Mouse (Mus musculus) heart, embryonic 12.5 days (tissue): ENCODE results near the gene Hoxd9. TPM values are rescaled to one million over a fixed set of nuclear protein-coding genes. Genes with fewer than 3 reads are reported as not detected.

Experiments used
- ATAC-seq: fragments of 200-750 bp; cut with Nextera tagmentation; 2 replicates; pipeline ENCODE4 v1.8.0; 2017; ENCODE audit warnings: moderate TSS enrichment, moderate library complexity; ENCODE audit not compliant: insufficient number of reproducible peaks, low FRiP score
- H3K27ac ChIP-seq: fragments of 300-500 bp; sonication (generic); 2 replicates; pipeline ENCODE4 v1.5.1; 2016; ENCODE audit warnings: mild to moderate bottlenecking, moderate library complexity; ENCODE audit not compliant: poor library complexity, severe bottlenecking
- H3K27me3 ChIP-seq: fragments of 300-500 bp; sonication (generic); replicated peaks from 2 replicates; pipeline ENCODE4 v1.6.1; 2016; ENCODE audit warnings: mild to moderate bottlenecking, moderate library complexity
- H3K36me3 ChIP-seq: fragments of 300-500 bp; sonication (generic); 2 replicates; pipeline ENCODE4 v1.6.1; 2016; ENCODE audit warnings: mild to moderate bottlenecking, moderate library complexity
- H3K4me1 ChIP-seq: fragments of 300-500 bp; sonication (generic); replicated peaks from 2 replicates; pipeline ENCODE4 v1.6.1; 2016; ENCODE audit warnings: mild to moderate bottlenecking
- H3K4me2 ChIP-seq: fragments of 300-500 bp; sonication (generic); 2 replicates; pipeline ENCODE4 v1.6.1; 2016; ENCODE audit warnings: mild to moderate bottlenecking, moderate library complexity
- H3K4me3 ChIP-seq: fragments of 300-500 bp; sonication (generic); 2 replicates; pipeline ENCODE4 v1.5.1; 2016; ENCODE audit warnings: mild to moderate bottlenecking
- H3K9ac ChIP-seq: fragments of 300-500 bp; sonication (generic); 2 replicates; pipeline ENCODE4 v1.6.1; 2016; ENCODE audit warnings: mild to moderate bottlenecking, moderate library complexity
- H3K9me3 ChIP-seq: fragments of 300-500 bp; sonication (generic); replicated peaks from 2 replicates; pipeline ENCODE4 v1.6.1; 2016; ENCODE audit warnings: mild to moderate bottlenecking, moderate library complexity
- WGBS: fragments of 180-500 bp; shearing (Covaris S2); methylation state at CpG from one replicate; pipeline ENCODE4 v1.1.7; 2016; 5-methylcytosine and 5-hydroxymethylcytosine counted together
- polyA plus RNA-seq: library from polyadenylated mRNA; unstranded; fragments of >200 nt; fragmentation: Nextera tagmentation; extraction: Ambion mirVana; gene quantifications from 2 replicates; pipeline ENCODE4 v1.2.1, GENCODE M21; 2016

Gene Hoxd9
- polyA plus RNA-seq, 1 experiment from 2014 or later: 0.08 TPM

DNA sequence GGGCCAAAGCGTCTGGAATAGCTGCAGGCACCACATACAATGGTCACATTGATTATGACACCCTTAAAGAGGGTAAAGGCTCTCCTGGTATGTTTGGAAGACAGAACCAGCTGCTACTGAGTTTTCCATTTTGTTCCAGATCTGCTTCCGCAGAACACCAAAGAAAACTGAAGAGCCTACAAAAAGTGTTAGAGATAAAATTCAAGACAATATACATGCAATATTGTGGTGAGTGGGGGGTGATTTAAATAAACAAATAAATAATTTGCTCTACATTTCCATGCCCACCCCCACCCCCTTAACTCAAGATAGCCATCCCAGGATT lies 41.9 kb downstream of the Hoxd9 start:
- Histone ChIP-seq H3K27ac (no peak overlapping the region), H3K36me3 (no peaks in the 10 kb centered on the region), H3K4me3 (no peak overlapping the region), H3K9ac (no peak overlapping the region), H3K4me1 (peaks cover 4% of the 10 kb centered on the region; the same call in 1 of the 2 replicates), H3K27me3 (peaks cover 95% of the 10 kb centered on the region), H3K9me3 (no peaks in the 10 kb centered on the region), H3K4me2 (no peak overlapping the region)
- 8% methylated on average over 2 of the region's 2 CpGs for WGBS
- no peak for ATAC-seq

DNA sequence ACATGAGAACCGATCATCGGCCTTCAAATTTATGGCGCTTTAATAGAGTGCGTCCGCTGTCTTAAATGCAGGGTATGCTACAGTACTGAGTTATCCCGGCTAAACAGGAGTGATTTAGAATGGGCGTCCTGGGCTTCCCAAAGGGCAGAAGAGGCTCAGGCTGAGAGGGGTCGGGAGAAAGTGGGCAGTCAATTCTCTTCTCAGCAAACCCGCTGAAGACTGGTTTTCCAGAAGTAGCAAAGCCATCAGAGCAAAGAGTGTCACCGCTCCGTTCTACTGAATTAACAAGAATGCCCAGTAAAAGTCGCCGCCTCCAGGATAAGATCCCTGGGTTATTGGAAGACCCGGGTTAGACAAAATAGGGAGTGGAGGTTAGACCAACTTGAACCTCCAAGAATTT lies 42.3 kb downstream of the Hoxd9 start:
- ATAC-seq: no peak
- no peak overlapping the region for H3K27ac ChIP-seq
- H3K4me1 ChIP-seq: peaks cover 4% of the 10 kb centered on the region; the same call in 1 of the 2 replicates
- 4% methylated on average over 14 of the region's 14 CpGs for WGBS
- H3K9ac ChIP-seq: no peak overlapping the region
- H3K4me2 ChIP-seq: no peak overlapping the region
- no peaks in the 10 kb centered on the region for H3K9me3 ChIP-seq
- peaks cover 95% of the 10 kb centered on the region for H3K27me3 ChIP-seq
- H3K36me3 ChIP-seq: no peaks in the 10 kb centered on the region
- no peak overlapping the region for H3K4me3 ChIP-seq

DNA sequence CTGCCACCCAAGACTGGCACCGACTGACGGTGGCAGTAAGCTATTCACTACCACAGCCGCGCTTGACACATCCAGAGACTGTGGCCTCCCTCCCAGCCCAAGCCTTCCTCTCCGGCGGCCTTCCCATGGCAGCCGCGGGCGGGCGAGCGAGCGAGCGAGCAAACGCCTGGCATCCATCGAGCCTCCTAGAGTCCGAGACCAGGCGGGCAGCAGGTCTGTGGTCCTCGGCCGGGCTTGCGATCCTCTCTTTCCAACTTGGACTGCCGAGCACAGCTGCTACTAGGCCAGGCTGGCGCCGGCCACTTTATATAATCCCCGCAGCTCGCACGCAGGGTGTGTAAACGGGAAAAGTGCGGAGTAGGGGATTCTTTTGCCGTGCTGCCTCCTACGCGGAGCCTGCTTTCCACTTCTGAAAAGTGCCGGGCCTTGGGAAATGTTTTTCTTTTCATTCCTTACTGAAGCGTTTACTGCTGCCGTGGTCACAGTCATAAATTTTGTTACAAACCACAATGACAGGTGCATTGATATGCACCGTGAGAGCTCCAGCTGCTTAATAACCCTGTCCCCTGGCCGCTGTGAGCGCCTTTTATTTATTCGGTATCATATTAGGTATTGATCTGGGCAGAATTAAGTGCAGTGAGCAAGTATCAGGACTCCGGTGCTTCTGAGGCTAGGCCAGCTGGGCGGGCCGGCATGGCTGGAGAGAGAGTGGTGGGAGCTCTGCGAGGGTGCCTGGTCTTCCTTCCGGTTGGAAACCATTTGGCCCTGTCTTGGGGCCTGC lies 43.0 kb downstream of the Hoxd9 start:
- no peak overlapping the region for H3K27ac ChIP-seq
- ATAC-seq: no peak
- H3K4me1 ChIP-seq: peaks cover 4% of the 10 kb centered on the region; the same call in 1 of the 2 replicates
- no peaks in the 10 kb centered on the region for H3K36me3 ChIP-seq
- H3K9me3 ChIP-seq: no peaks in the 10 kb centered on the region
- peak overlapping the region; percentile 14; the same call in 1 of the 2 replicates for H3K4me3 ChIP-seq
- 1% methylated on average over 43 of the region's 43 CpGs for WGBS
- no peak overlapping the region for H3K4me2 ChIP-seq
- H3K27me3 ChIP-seq: peaks cover 95% of the 10 kb centered on the region
- no peak overlapping the region for H3K9ac ChIP-seq

DNA sequence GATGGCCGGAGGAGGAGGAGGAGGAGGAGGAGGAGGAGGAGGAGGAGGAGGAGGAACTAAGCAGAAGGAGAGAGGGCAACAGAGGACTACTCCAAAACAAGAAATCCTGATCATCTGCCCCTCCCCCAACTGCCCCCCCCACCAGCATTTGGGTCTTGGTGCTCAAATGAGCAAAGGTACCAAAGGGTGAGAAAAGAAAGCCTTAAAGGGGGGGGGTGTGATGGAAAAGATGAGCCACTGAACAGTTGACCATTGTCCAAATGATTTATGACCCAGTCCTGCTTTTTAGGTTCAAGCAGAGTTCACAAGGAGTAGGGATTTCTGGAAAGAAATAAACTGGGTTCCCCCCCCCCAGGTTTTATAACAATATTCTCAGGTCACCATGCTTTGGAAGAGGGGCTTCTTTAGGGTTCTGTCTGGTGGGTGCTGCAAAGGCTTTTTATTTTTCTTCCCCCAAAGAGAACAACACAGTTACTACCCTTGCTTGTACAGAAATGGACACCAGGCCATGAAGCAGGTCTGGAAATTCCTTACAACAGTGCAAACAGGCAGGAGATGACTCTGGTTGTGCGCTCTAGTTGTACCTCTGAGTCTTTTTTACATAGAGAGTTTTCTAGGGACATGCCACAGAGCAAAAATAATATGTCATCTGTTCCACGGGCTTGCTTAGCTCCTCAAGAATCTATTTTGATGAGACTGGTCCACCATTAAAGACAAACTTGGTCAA lies 43.9 kb downstream of the Hoxd9 start:
- Histone ChIP-seq H3K36me3 (no peaks in the 10 kb centered on the region), H3K9me3 (no peaks in the 10 kb centered on the region), H3K4me3 (no peak overlapping the region), H3K27ac (no peak overlapping the region), H3K4me1 (no peaks in the 10 kb centered on the region), H3K27me3 (peaks cover 95% of the 10 kb centered on the region), H3K9ac (no peak overlapping the region), H3K4me2 (no peak overlapping the region)
- 45% methylated on average over 2 of the region's 3 CpGs for whole genome bisulfite sequencing
- ATAC-seq: no peak

DNA sequence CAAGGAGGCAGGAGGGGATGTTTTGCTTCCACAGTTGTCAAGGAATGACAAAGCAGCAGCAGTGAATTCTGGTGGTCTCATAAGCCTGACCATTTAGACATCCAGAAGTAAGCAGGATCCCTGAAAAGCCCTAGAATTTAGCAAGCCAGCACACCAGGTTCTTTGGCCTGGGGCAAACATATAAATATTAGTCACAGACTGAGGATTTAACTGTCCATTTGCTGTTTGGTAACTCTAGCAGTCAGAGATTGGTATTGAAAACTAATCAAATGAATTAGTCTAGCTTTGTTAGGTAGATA lies 44.4 kb downstream of the Hoxd9 start:
- Histone ChIP-seq H3K4me3 (no peak overlapping the region), H3K9ac (no peak overlapping the region), H3K4me1 (peaks cover 5% of the 10 kb centered on the region; the same call in 1 of the 2 replicates), H3K4me2 (no peak overlapping the region), H3K9me3 (no peaks in the 10 kb centered on the region), H3K36me3 (no peaks in the 10 kb centered on the region), H3K27ac (no peak overlapping the region), H3K27me3 (peaks cover 95% of the 10 kb centered on the region)
- no peak for ATAC-seq

DNA sequence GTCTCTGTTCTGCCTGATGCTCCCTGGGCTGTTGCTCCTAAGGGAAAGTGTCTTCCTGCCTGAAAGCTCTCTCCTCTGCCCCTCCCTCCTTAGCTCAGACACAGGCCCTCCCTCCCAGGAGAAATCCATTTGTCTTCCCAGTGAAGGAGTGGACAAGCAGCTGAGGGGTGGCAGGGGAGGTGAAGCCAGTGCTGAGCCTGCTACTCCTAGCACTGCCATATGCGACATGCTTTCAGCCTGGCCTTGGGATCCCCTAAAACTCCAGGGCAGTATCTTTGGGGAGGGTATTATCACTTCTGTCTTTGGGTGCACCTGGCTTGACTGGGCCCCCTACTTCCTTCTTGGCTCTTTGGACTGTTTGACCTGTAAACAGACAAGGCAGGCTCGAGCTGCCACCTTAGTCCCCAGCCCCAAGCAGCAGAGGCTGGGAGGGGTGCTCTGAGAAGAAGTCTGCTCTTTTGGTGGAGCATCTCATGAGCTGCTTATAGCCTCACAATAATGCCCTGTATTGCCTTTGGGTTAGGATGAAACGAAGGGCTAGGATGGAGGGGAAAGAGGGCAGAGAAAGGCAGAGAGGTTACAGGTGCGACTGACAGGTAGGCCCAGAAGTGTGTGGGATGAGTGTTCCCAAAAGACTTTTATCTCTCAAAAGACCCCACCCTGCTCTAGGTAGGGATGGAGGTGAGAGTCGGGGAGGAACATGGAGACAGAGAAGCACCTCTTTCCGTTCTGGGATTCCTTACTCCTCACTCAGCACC lies 48.2 kb downstream of the Hoxd9 start:
- Histone ChIP-seq H3K9me3 (no peaks in the 10 kb centered on the region), H3K9ac (no peak overlapping the region), H3K27me3 (peaks cover 90% of the 10 kb centered on the region), H3K4me1 (peaks cover 16% of the 10 kb centered on the region), H3K4me3 (no peak overlapping the region), H3K36me3 (no peaks in the 10 kb centered on the region), H3K27ac (no peak overlapping the region), H3K4me2 (no peak overlapping the region)
- 5% methylated on average over 6 of the region's 6 CpGs for WGBS
- no peak for ATAC-seq

DNA sequence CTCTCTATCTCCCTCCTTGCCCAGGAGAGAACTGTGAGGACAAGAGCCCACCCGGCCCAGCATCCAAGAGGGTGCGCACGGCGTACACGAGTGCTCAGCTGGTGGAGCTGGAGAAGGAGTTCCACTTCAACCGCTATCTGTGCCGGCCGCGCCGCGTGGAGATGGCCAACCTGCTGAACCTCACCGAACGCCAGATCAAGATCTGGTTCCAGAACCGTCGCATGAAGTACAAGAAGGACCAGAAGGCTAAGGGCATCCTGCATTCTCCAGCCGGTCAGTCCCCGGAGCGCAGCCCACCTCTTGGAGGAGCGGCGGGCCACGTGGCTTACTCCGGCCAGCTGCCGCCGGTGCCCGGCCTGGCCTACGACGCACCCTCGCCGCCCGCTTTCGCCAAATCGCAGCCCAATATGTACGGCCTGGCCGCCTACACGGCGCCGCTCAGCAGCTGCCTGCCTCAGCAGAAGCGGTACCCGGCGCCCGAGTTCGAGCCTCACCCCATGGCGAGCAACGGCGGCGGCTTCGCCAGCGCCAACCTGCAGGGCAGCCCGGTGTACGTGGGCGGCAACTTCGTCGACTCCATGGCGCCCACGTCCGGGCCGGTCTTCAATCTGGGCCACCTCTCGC lies 48.9 kb downstream of the Hoxd9 start:
- Histone ChIP-seq H3K4me3 (peak overlapping the region; percentile 17; the same call in 1 of the 2 replicates), H3K4me2 (peak overlapping the region; percentile 14; the same call in 1 of the 2 replicates), H3K9ac (no peak overlapping the region), H3K4me1 (peaks cover 16% of the 10 kb centered on the region), H3K9me3 (no peaks in the 10 kb centered on the region), H3K27ac (no peak overlapping the region), H3K36me3 (no peaks in the 10 kb centered on the region), H3K27me3 (peaks cover 90% of the 10 kb centered on the region)
- WGBS: 3% methylated on average over 58 of the region's 58 CpGs
- no peak for ATAC-seq

DNA sequence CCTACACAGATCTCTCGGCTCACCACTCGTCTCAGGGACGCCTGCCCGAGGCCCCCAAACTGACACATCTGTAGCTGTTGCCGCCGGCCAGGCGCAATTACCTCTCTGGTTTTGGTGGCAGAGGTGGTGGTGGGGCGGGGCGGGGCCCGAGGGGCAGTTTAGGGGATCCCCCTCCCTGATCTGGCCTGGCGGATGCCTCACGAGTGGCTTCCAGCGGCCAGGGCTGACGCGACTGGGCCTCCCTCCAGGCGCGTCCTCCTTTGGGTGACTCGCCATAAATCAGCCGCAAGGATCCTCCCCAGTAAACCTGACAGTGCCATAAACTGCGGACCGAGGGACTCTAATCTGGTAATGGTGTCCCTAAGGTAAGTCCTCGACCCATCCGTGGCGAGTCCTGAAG lies 49.5 kb downstream of the Hoxd9 start:
- ATAC-seq: no peak
- WGBS: 1% methylated on average over 24 of the region's 24 CpGs
- H3K36me3 ChIP-seq: no peaks in the 10 kb centered on the region
- no peak overlapping the region for H3K9ac ChIP-seq
- H3K27me3 ChIP-seq: peaks cover 90% of the 10 kb centered on the region
- peak overlapping the region; percentile 17; the same call in 1 of the 2 replicates for H3K4me3 ChIP-seq
- H3K4me1 ChIP-seq: peaks cover 16% of the 10 kb centered on the region
- H3K27ac ChIP-seq: no peak overlapping the region
- peak overlapping the region; percentile 14; the same call in 1 of the 2 replicates for H3K4me2 ChIP-seq
- no peaks in the 10 kb centered on the region for H3K9me3 ChIP-seq

DNA sequence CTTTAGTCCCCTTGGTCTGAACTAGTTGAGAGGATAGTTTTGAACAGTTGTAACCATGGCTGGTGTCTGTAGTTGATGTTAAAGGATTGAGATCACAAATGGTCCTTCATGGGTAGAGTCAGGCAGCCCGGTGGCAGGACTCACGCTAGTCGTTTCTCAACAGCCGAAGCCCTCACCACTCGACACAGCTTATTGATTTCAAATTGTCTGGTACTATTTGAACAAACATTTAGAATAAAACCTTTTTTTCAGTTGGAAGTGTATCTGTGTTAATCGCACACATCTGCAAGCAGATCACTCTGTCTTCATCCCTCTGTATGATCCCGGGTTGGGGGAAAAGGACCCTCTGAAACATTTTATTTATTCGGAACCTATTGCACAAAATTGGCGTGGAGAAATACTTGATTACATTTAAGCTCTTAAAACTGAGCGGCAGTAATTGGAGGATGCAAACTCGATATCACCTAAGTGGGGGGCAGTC lies 50.2 kb downstream of the Hoxd9 start:
- no peak overlapping the region for H3K9ac ChIP-seq
- no peaks in the 10 kb centered on the region for H3K9me3 ChIP-seq
- H3K4me1 ChIP-seq: peaks cover 16% of the 10 kb centered on the region
- no peak for ATAC-seq
- H3K4me3 ChIP-seq: no peak overlapping the region
- H3K27ac ChIP-seq: no peak overlapping the region
- H3K36me3 ChIP-seq: no peaks in the 10 kb centered on the region
- H3K27me3 ChIP-seq: peaks cover 93% of the 10 kb centered on the region
- 10% methylated on average over 11 of the region's 11 CpGs for WGBS
- no peak overlapping the region for H3K4me2 ChIP-seq

DNA sequence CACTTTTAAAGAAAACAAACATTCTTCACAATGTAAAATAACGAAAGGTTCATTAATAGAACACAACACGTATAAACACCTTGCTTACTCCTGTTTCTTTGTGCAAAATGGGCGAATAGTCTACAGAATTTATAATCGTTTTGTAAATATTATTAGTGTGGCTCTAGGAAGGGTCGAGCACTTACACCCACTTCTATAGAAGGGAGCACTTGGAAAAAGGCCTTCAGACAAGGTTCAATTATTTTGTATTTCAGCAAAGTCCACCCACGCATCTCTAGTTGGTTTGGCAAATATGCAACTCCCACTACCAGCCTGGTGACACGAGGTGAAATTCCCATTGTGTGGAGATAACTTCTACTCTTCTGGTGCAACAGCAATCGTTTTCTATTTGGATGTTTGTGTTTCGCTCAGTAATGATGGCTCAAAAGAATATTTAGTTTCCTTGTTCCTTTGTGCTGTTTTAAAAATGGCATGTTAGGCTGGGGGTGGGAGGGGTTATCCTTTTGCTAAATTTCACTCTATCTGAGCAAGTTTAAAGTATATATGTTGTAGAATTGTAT lies 51.0 kb downstream of the Hoxd9 start:
- H3K36me3 ChIP-seq: no peaks in the 10 kb centered on the region
- no peak overlapping the region for H3K27ac ChIP-seq
- peaks cover 22% of the 10 kb centered on the region for H3K4me1 ChIP-seq
- H3K4me2 ChIP-seq: no peak overlapping the region
- no peaks in the 10 kb centered on the region for H3K9me3 ChIP-seq
- no peak overlapping the region for H3K9ac ChIP-seq
- WGBS: 11% methylated on average over 9 of the region's 9 CpGs
- H3K27me3 ChIP-seq: peaks cover 94% of the 10 kb centered on the region
- H3K4me3 ChIP-seq: no peak overlapping the region
- no peak for ATAC-seq
